Mouse (Mus musculus): ENCODE results near the gene Ccdc127.
A peak's percentile ranks its signal among the peaks of the same experiment; 100 is the strongest.

GRCm38 (mm10) chr13:74390371-74390990, 40.4 kb downstream of the Ccdc127 start, which contains the start of gene Zfp72:
- TF ChIP-seq CTCF (IDR thresholded peaks at IDR 0.05; ENCODE audit: insufficient read depth, low read length): no peak
- TF ChIP-seq POLR2A (IDR thresholded peaks at IDR 0.05; ENCODE audit: borderline replicate concordance, extremely low read depth, low read depth, low read length): peak; percentile 35; the same call in 1 of the 2 replicates

All from lung, adult 2 months (tissue).